Mouse (Mus musculus) embryo, embryonic 9.5 days (tissue): ENCODE results near the gene Scrt2.

Source experiments
- DNase-seq: peaks from one replicate; pipeline ENCODE4 v3.0.0-alpha.2; 2017; ENCODE audit errors: extremely low spot score

Gene Scrt2

DNA sequence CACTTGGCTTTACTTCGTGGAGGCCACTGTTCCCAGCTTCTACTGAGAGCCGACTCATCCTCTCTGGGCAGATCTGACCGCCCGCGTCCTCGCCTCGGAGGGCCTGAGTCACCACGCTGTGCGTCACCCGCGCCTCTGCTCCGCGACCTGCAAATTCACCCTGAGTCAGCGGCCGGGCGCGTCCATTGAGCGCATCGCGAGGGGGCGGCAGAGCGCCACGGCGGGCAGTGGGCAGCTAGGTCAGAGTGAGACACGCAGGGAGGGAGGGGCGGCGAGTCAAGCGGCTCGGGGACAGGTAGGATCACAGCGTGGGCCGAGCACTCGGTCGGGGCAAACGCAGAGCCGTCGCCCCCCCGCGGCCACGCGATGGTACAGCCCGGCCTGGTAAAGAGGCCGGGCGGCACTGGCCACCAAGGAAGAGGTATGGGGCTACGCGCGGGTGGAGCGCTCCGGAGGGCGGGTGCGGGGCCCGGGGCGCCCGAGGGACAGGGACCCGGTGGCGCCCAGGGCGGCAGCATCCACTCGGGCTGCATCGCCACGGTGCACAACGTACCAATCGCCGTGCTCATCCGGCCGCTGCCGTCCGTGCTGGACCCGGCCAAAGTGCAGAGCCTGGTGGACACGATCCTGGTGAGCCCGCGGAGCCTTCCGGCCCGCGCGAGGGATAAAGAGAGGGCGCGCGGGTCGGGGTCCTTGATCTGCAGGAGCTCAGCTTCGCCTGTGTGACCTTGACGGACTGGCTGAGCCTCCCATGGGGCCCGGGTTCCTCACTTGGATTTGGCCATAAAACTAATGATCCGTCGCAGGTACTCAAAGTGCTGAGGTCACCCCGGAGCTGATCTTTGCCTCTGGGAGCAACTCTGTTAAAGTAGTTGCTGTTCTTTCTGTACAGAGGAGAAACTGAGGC is 24.2 kb downstream of the Scrt2 start, which contains the start of gene Srxn1:
TSS of gene Srxn1 (plus strand) at position 199 of the 907 bp plus-strand sequence.
- peak; percentile 86 for DNase-seq

DNA sequence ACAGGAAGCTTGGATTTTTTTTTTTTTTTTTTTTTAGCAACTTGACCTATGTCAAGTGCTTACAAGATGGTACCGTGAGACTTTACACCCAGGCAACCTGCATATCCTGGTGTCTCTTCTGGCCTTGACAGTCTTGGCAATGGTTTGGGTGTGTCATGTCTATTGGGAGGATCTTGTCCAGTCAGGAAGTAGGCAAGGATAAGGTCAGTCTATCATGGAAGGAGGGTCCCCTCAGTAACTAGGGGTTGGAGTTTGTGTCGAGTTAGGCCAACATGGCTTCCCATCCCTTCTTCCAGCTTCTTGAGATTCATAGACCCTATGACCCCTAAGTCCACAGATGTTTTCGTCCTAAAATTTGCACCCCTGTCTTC is 24.9 kb downstream of the Scrt2 start:
- no peak for DNase-seq

- no peak for DNase-seq
Observed at GRCm38 (mm10) chr2:152106597-152106996, 25.3 kb downstream of the Scrt2 start.

- no peak for DNase-seq
Observed at GRCm38 (mm10) chr2:152108702-152109101, 27.4 kb downstream of the Scrt2 start.

GRCm38 (mm10) chr2:152109386-152109785 is 28.1 kb downstream of the Scrt2 start:
- DNase-seq: no peak

- no peak for DNase-seq
Observed at GRCm38 (mm10) chr2:152111311-152111710, 30.0 kb downstream of the Scrt2 start.

DNA sequence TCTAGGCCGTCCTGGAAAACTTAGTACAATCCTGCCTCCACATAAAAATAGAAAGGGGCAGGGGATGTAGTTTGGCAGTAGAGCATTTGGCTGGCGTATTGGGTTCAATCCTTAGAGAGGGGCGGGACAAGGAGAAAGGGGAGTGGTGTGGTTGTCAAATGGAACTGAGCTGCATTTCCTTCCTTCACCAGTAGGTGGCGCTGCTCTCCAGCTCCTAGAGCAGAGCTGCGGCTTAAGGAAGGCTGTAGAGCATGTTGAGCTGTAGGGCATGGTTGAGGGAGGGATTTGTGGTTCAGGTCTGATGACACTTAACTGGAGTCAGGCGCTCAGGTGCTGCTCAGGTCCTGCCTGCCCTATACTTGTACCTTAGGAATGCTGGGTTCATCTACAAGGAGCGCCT is 30.6 kb downstream of the Scrt2 start:
- peak; percentile 92 for DNase-seq

DNA sequence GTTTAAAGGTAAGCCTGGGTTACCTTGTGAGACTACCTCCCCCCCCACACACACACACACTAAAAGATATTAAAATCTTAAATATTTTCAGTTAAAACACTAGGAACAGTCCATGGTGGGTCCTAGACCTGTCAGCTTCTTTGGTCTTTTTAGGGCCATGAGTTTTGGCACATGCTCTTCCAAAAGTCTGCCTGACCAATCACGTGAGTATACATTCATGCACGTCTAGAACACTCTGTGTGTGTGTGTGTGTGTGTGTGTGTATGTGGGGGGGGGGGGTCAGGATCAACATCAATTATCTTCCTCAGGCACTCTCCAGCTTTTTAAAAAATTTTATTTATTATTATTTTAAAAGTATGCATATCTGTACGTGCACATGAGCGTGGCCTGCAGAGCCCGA is 31.2 kb downstream of the Scrt2 start:
- no peak for DNase-seq

GRCm38 (mm10) chr2:152112970-152113369 is 31.6 kb downstream of the Scrt2 start:
- DNase-seq: no peak

GRCm38 (mm10) chr2:152114057-152114975 is 33.0 kb downstream of the Scrt2 start:
- peak; percentile 67 for DNase-seq

GRCm38 (mm10) chr2:152117694-152118093 is 36.4 kb downstream of the Scrt2 start:
- no peak for DNase-seq

- DNase-seq: peak; percentile 31
Observed at GRCm38 (mm10) chr2:152119228-152119865, 38.0 kb downstream of the Scrt2 start.

DNA sequence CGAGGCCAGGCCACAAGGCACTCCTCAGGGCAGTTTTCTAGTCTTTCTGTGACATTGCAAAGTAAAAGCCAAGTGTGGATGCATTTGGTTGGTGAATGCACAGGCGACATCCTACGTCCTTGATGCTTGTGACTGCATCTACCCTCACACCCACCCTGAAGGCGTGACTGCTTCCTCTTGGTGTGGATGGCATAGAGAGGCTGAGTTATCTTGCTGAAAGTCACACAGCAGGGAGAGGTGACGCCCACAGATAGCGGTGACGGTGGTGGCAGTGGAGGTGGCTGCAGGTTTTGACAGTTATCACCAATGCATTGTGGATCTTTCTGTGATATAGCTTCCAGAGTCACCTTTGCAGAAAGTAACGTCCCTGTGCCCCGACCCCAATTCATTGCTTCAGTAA is 41.6 kb downstream of the Scrt2 start:
- no peak for DNase-seq

- no peak for DNase-seq
Observed at GRCm38 (mm10) chr2:152128597-152128996, 47.3 kb downstream of the Scrt2 start.

GRCm38 (mm10) chr2:152129778-152130177 is 48.4 kb downstream of the Scrt2 start:
- no peak for DNase-seq

- DNase-seq: no peak
Observed at GRCm38 (mm10) chr2:152132016-152132415, 50.7 kb downstream of the Scrt2 start.

GRCm38 (mm10) chr2:152132691-152133090 is 51.4 kb downstream of the Scrt2 start:
- no peak for DNase-seq

- DNase-seq: no peak
Observed at GRCm38 (mm10) chr2:152139191-152139987, 58.1 kb downstream of the Scrt2 start.

- DNase-seq: no peak
Observed at GRCm38 (mm10) chr2:152140941-152141340, 59.6 kb downstream of the Scrt2 start.

DNA sequence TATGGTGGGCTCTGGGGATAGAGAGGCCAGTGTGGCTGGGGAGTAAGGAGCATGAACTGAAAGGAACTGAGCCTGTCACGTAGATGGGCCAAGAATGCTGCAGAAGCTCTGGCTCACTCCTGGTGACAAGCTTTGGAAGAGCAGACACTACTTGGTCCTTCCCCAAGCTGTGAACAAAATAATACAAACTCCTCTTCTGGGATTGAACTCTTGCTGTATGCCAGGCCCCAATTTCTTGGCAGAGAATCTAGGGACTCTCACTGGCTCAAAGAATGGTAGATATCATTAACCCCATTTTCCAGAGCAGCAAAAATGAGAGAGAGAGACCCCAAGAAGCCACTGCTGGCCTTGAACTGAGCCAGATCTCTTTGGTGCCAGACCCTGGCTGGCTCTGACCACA is 60.2 kb downstream of the Scrt2 start:
- no peak for DNase-seq

GRCm38 (mm10) chr2:152142046-152142445 is 60.7 kb downstream of the Scrt2 start:
- peak; percentile 66 for DNase-seq
